Mouse (Mus musculus): Measurements from ENCODE around the gene Ryr1. TPM values are rescaled to one million over a fixed set of nuclear protein-coding genes. Genes with fewer than 3 reads are reported as not detected.

The Ryr1 gene
- total and polyA plus RNA-seq, 2 experiments from 2014 or later, result 7.0 to 15.2 TPM

- Histone ChIP-seq H3K9ac (replicated peaks; ENCODE audit: low read length, poor library complexity, severe bottlenecking) (no peak overlapping the region), H3K4me2 (ENCODE audit: low read depth, low read length, poor library complexity, severe bottlenecking) (no peak overlapping the region), H3K9me3 (ENCODE audit: low read length) (no peaks in the 10 kb centered on the region), H3K4me3 (ENCODE audit: low read depth, low read length) (no peak overlapping the region), H3K27ac (ENCODE audit: low read depth, low read length) (no peak overlapping the region), H3K27me3 (ENCODE audit: insufficient read depth, low read length) (no peaks in the 10 kb centered on the region), H3K4me1 (ENCODE audit: insufficient read depth, low read length) (0 out of 2 replicates have a peak, but pooled peaks cover under 1% of the 10 kb centered on the region), H3K36me3 (ENCODE audit: insufficient read depth, low read length) (peaks cover 4% of the 10 kb centered on the region)
- DNase-seq (ENCODE audit: low spot score), result no peak
- ATAC-seq (ENCODE audit: low FRiP score), result no peak
- TF ChIP-seq CTCF (IDR thresholded peaks at IDR 0.05), result no peak
- 74% methylated on average over 4 of the region's 5 CpGs for WGBS
Measured at GRCm38 (mm10) chr7:28966181-28966580, 158.8 kb downstream of the Ryr1 start.

- Histone ChIP-seq H3K27ac (ENCODE audit: low read depth, low read length) (no peak overlapping the region), H3K4me3 (ENCODE audit: low read depth, low read length) (no peak overlapping the region), H3K36me3 (ENCODE audit: insufficient read depth, low read length) (no peaks in the 10 kb centered on the region; the same call in 1 of the 2 replicates), H3K9me3 (ENCODE audit: low read length) (no peaks in the 10 kb centered on the region), H3K27me3 (ENCODE audit: insufficient read depth, low read length) (no peaks in the 10 kb centered on the region), H3K4me2 (ENCODE audit: low read depth, low read length, poor library complexity, severe bottlenecking) (no peak overlapping the region), H3K9ac (replicated peaks; ENCODE audit: low read length, poor library complexity, severe bottlenecking) (no peak overlapping the region), H3K4me1 (ENCODE audit: insufficient read depth, low read length) (peaks cover 8% of the 10 kb centered on the region; the same call in 1 of the 2 replicates)
- ATAC-seq (ENCODE audit: low FRiP score) (no peak), DNase-seq (ENCODE audit: low spot score) (no peak)
- TF ChIP-seq CTCF (IDR thresholded peaks at IDR 0.05), result no peak
- WGBS, result 74% methylated on average over 5 of the region's 5 CpGs
Measured at GRCm38 (mm10) chr7:28965346-28965840, 159.6 kb downstream of the Ryr1 start.

GRCm38 (mm10) chr7:28963399-28963923 lies 161.5 kb downstream of the Ryr1 start:
- H3K4me2 ChIP-seq (ENCODE audit: low read depth, low read length, poor library complexity, severe bottlenecking), result no peak overlapping the region
- peaks cover 22% of the 10 kb centered on the region for H3K4me1 ChIP-seq (ENCODE audit: insufficient read depth, low read length)
- no peak for ATAC-seq (ENCODE audit: low FRiP score)
- H3K27ac ChIP-seq (ENCODE audit: low read depth, low read length), result peak overlapping the region; percentile 88
- no peak overlapping the region for H3K9ac ChIP-seq (replicated peaks; ENCODE audit: low read length, poor library complexity, severe bottlenecking)
- no peak overlapping the region for H3K4me3 ChIP-seq (ENCODE audit: low read depth, low read length)
- 81% methylated on average over 3 of the region's 3 CpGs for WGBS
- no peaks in the 10 kb centered on the region for H3K9me3 ChIP-seq (ENCODE audit: low read length)
- no peaks in the 10 kb centered on the region for H3K27me3 ChIP-seq (ENCODE audit: insufficient read depth, low read length)
- no peaks in the 10 kb centered on the region for H3K36me3 ChIP-seq (ENCODE audit: insufficient read depth, low read length)
- no peak for DNase-seq (ENCODE audit: low spot score)
- TF ChIP-seq CTCF (IDR thresholded peaks at IDR 0.05), result no peak

GRCm38 (mm10) chr7:28961927-28962670 lies 162.9 kb downstream of the Ryr1 start, which contains the start of gene Actn4:
Actn4 (minus strand) TSS chr7:28962340.
- peak; percentile 94 for ATAC-seq (ENCODE audit: low FRiP score)
- no peaks in the 10 kb centered on the region for H3K27me3 ChIP-seq (ENCODE audit: insufficient read depth, low read length)
- H3K27ac ChIP-seq (ENCODE audit: low read depth, low read length), result peak within 1 kb of the TSS; percentile 88
- H3K4me1 ChIP-seq (ENCODE audit: insufficient read depth, low read length), result peaks cover 22% of the 10 kb centered on the region
- no peak for TF ChIP-seq CTCF (IDR thresholded peaks at IDR 0.05)
- no peaks in the 10 kb centered on the region for H3K9me3 ChIP-seq (ENCODE audit: low read length)
- peak within 1 kb of the TSS; percentile 91 for H3K4me2 ChIP-seq (ENCODE audit: low read depth, low read length, poor library complexity, severe bottlenecking)
- peak within 1 kb of the TSS; percentile 99 for H3K4me3 ChIP-seq (ENCODE audit: low read depth, low read length)
- peak; percentile 98 for DNase-seq (ENCODE audit: low spot score)
- no peaks in the 10 kb centered on the region for H3K36me3 ChIP-seq (ENCODE audit: insufficient read depth, low read length)
- WGBS, result under 1% methylated on average over 75 of the region's 76 CpGs
- peak within 1 kb of the TSS; percentile 98 for H3K9ac ChIP-seq (replicated peaks; ENCODE audit: low read length, poor library complexity, severe bottlenecking)

- Histone ChIP-seq H3K9ac (replicated peaks; ENCODE audit: low read length, poor library complexity, severe bottlenecking) (peak overlapping the region; percentile 98), H3K36me3 (ENCODE audit: insufficient read depth, low read length) (no peaks in the 10 kb centered on the region), H3K27me3 (ENCODE audit: insufficient read depth, low read length) (no peaks in the 10 kb centered on the region), H3K4me1 (ENCODE audit: insufficient read depth, low read length) (peaks cover 22% of the 10 kb centered on the region), H3K4me2 (ENCODE audit: low read depth, low read length, poor library complexity, severe bottlenecking) (peak overlapping the region; percentile 91), H3K4me3 (ENCODE audit: low read depth, low read length) (peak overlapping the region; percentile 99), H3K27ac (ENCODE audit: low read depth, low read length) (peak overlapping the region; percentile 88), H3K9me3 (ENCODE audit: low read length) (no peaks in the 10 kb centered on the region)
- DNase-seq (ENCODE audit: low spot score) (no peak), ATAC-seq (ENCODE audit: low FRiP score) (no peak)
- TF ChIP-seq CTCF (IDR thresholded peaks at IDR 0.05), result no peak
- WGBS, result under 1% methylated on average over 7 of the region's 7 CpGs
Measured at GRCm38 (mm10) chr7:28961584-28961926, 163.4 kb downstream of the Ryr1 start.
